Mouse (Mus musculus): Measurements from ENCODE around the gene Btaf1.

DNA sequence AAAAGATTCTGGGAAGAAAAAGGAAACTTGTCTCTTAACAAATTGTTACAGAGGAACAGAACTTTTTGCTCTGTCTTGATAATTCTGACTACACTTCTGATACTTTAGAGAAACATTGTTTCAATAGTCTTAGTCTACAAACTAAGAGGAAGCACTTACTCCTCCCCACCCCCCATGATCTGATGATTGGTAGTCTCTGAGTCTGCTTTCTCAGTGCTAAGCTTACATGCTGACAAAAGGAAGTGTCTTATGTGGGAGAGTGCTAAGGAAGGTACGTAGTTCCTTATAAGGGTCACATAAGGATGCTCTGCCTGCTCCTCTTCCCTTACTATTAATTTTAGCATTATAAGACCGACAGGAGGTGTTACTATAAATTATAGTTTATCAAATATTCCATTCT is 6.7 kb downstream of the Btaf1 start:
- TF ChIP-seq POLR2A (IDR thresholded peaks at IDR 0.05; ENCODE audit: insufficient read depth, low read depth, low read length) (no peak), CTCF (IDR thresholded peaks at IDR 0.05) (no peak), EP300 (IDR thresholded peaks at IDR 0.05; ENCODE audit: insufficient read depth, low read depth, low read length) (no peak)
